Comparison of ENCODE assay signal across 11 mouse cellular contexts in genomic region chr16:43800119-43800721, GRCm38 (mm10). TPM values are rescaled to one million over a fixed set of nuclear protein-coding genes. Genes with fewer than 3 reads are reported as not detected.
A peak's percentile ranks its signal among the peaks of the same experiment; 100 is the strongest.
DNase-seq lines count a peak whose midpoint lies in the region; ATAC-seq and TF ChIP-seq lines count a peak whose summit lies in the region.
"Had no signal": no experiment of that assay in that cellular context is flagged by ENCODE, and none has a peak within 500 bp of the region (broad histone marks: within the 10 kb centered on the region; RNA-seq: fewer than 3 reads in every experiment).

No protein-coding gene starts in this region.

- peak overlapping the region; percentile 30; the same call in 1 of the 2 replicates for H3K9ac ChIP-seq in ES-E14 (ENCODE audit: insufficient read depth, low read depth, low read length, poor library complexity, severe bottlenecking)
- H3K9ac ChIP-seq in midbrain, embryonic 14.5 days (replicated peaks; ENCODE audit: low read length) = no peak overlapping the region; the same call in 1 of the 2 replicates

- TF ChIP-seq POLR2A in brain, embryonic 14.5 days (IDR thresholded peaks at IDR 0.05; ENCODE audit: borderline replicate concordance, extremely low read depth, insufficient read depth, insufficient read length, poor library complexity, severe bottlenecking) = no peak
- TF ChIP-seq POLR2A in cerebellum, adult 2 months (IDR thresholded peaks at IDR 0.05; ENCODE audit: borderline replicate concordance, insufficient read depth, low read length) = no peak

- 1% methylated on average over 13 of the region's 13 CpGs for WGBS in midbrain, embryonic 14.5 days
- WGBS in cerebellum, adult 2 months = 68% methylated on average over 13 of the region's 13 CpGs

- H3K4me1 ChIP-seq in ES-E14 (ENCODE audit: control insufficient read depth in 2 of 2, insufficient read depth in 2 of 2, low read length in 2 of 2, poor library complexity in 1 of 2) = peaks cover 8 to 15% of the 10 kb centered on the region in 2 experiments
- peaks cover 15% of the 10 kb centered on the region for H3K4me1 ChIP-seq in midbrain, embryonic 14.5 days (ENCODE audit: control insufficient read depth, insufficient read depth, low read length)
- H3K4me1 ChIP-seq in cerebellum, adult 2 months (ENCODE audit: control insufficient read depth, insufficient read depth, low read length) = no peaks in the 10 kb centered on the region

- TF ChIP-seq CTCF in brain, embryonic 14.5 days (IDR thresholded peaks at IDR 0.05; ENCODE audit: borderline replicate concordance, extremely low read depth, insufficient read depth, insufficient read length) = no peak
- TF ChIP-seq CTCF in cerebellum, adult 2 months (IDR thresholded peaks at IDR 0.05; ENCODE audit: borderline replicate concordance, insufficient read depth, low read depth, low read length) = no peak

- no peaks in the 10 kb centered on the region for H3K27me3 ChIP-seq in midbrain, embryonic 14.5 days (ENCODE audit: control insufficient read depth, insufficient read depth, low read length)
- no peaks in the 10 kb centered on the region for H3K27me3 ChIP-seq in cerebellum, adult 2 months (ENCODE audit: control insufficient read depth, insufficient read depth, low read length)

- H3K4me3 ChIP-seq in ES-E14 (ENCODE audit: insufficient read depth in 1 of 2, low read depth in 1 of 2, low read length in 2 of 2, poor library complexity in 1 of 2, severe bottlenecking in 1 of 2) = peak overlapping the region in 1 of 2 experiments; percentile 29; a peak in 2 of 4 replicates
- no peak overlapping the region for H3K4me3 ChIP-seq in midbrain, embryonic 14.5 days (replicated peaks; ENCODE audit: low read depth, low read length)
- H3K4me3 ChIP-seq in cerebellum, adult 2 months (replicated peaks; ENCODE audit: insufficient read depth, low read depth, low read length) = no peak overlapping the region

- no peaks in the 10 kb centered on the region for H3K36me3 ChIP-seq in ES-E14 (ENCODE audit: control insufficient read depth, insufficient read depth, low read length, poor library complexity, severe bottlenecking)
- H3K36me3 ChIP-seq in midbrain, embryonic 14.5 days (ENCODE audit: control insufficient read depth, insufficient read depth, low read length) = no peaks in the 10 kb centered on the region

- H3K4me2 ChIP-seq in midbrain, embryonic 14.5 days (ENCODE audit: low read length) = peak overlapping the region; percentile 35

- peak overlapping the region; percentile 95 for H3K27ac ChIP-seq in ES-E14 (ENCODE audit: insufficient read depth, low read depth, low read length, poor library complexity, severe bottlenecking)
- 0 out of 2 replicates have a peak overlapping the region, but pooled peaks have one; percentile 6 for H3K27ac ChIP-seq in midbrain, embryonic 14.5 days (replicated peaks; ENCODE audit: low read depth, low read length)
- H3K27ac ChIP-seq in cerebellum, adult 2 months (ENCODE audit: insufficient read depth, low read length) = no peak overlapping the region

- in situ Hi-C loops in ES-E14 (cut with MboI; ENCODE audit: low sequenced_read_pairs in 2 of 2, unreplicated experiment in 2 of 2) = no loop called here

- peak; percentile 53 for DNase-seq in ES-E14 (ENCODE audit: low read depth, low spot score)
- peak; percentile 93 for DNase-seq in brain, embryonic 14.5 days (ENCODE audit: low read depth)
- peak; percentile 41 for DNase-seq in forelimb bud, embryonic 11.5 days (ENCODE audit: low read depth, low spot score)
- DNase-seq in midbrain, embryonic 14.5 days = peak; percentile 62
- DNase-seq in left cerebral cortex, adult 9 months (ENCODE audit: low spot score in 2 of 2) = no peak
- DNase-seq in thymus, postnatal 10 days (ENCODE audit: low spot score in 2 of 2) = no peak
- DNase-seq in cerebellum, adult 2 months = no peak
- DNase-seq: kidney, adult 8-10 months; lung, postnatal 10 days had no signal

- ATAC-seq in midbrain, embryonic 14.5 days (ENCODE audit: low FRiP score, low TSS enrichment) = peak; percentile 53; the same call in 1 of the 2 replicates

- H3K9me3 ChIP-seq in ES-E14 (ENCODE audit: control insufficient read depth, insufficient read depth, low read depth, low read length) = no peaks in the 10 kb centered on the region
- H3K9me3 ChIP-seq in midbrain, embryonic 14.5 days (ENCODE audit: control insufficient read depth, low read length) = peaks cover 5% of the 10 kb centered on the region; the same call in 1 of the 2 replicates

TF ChIP-seq in ES-E14, 5 proteins besides CTCF, POLR2A, EP300 and RAD21:
- no peak for TF ChIP-seq ZC3H11A (IDR thresholded peaks at IDR 0.05; ENCODE audit: borderline replicate concordance, low read depth, low read length)
- peak; percentile 48; the same call in 1 of the 2 replicates for TF ChIP-seq CHD2 (IDR thresholded peaks at IDR 0.05; ENCODE audit: low read depth, low read length)

RNA-seq across cellular contexts. Expression of gene Drd3, which starts 46.4 kb away (rescaled TPM):
- 0.45 and 0.69 TPM in 2 replicates for total RNA-seq in ES-E14 (2012; rRNA removed)
- polyA plus RNA-seq in brain, embryonic 14.5 days (2012; rRNA removed) = 0.14 and 0.32 TPM in 2 replicates
- not detected in 2 replicates for polyA plus RNA-seq in midbrain, embryonic 14.5 days (2014; fragmentation: Nextera tagmentation; extraction: Ambion mirVana)
- polyA plus RNA-seq in cerebellum, adult 2 months (2012; rRNA removed) = 0.26 and 0.30 TPM in 2 replicates
- total RNA-seq: neutrophil, adult 5-6 weeks had no signal
- polyA plus RNA-seq: limb, embryonic 14.5 days had no signal

Comparison
In these comparisons a context has a peak if more than half of its experiments do, and no peak if none do; other contexts are left out.
1. DNase-seq: peak in ES-E14 (single experiment), brain, embryonic 14.5 days (single experiment), forelimb bud, embryonic 11.5 days (single experiment) and midbrain, embryonic 14.5 days (single experiment); none in left cerebral cortex, adult 9 months (0 of 2), thymus, postnatal 10 days (0 of 2) and cerebellum, adult 2 months (0 of 2).